Mouse (Mus musculus) pancreas, adult 10 weeks (tissue): Measurements from ENCODE around the gene Mllt11. TPM values are rescaled to one million over a fixed set of nuclear protein-coding genes. Genes with fewer than 3 reads are reported as not detected.

Experiments used
- polyA plus RNA-seq: library from polyadenylated mRNA; stranded (reverse); fragments of 350-450 nt; fragmentation: Illumina TruSeq; extraction: RNeasy Lipid Tissue Mini Kit (QIAGEN cat#74804); gene quantifications from one replicate; pipeline ENCODE4 v1.2.3, GENCODE M21; 2015; ENCODE audit warnings: low read depth, low replicate concordance; ENCODE audit not compliant: insufficient read depth

Gene Mllt11
- polyA plus RNA-seq = 5.8 TPM

GRCm38 (mm10) chr3:95231298-95232221 lies at the start of gene Mllt11:
Gene Mllt11 (minus strand): TSS chr3:95232171.

GRCm38 (mm10) chr3:95281216-95282126 lies 49.5 kb upstream of the Mllt11 start, which contains the start of the genes Mindy1 and Prune1:
Gene Mindy1 (plus strand): TSS chr3:95281345.
Gene Prune1 (minus strand): TSS chr3:95282076.

GRCm38 (mm10) chr3:95250783-95251424 lies 18.9 kb upstream of the Mllt11 start, which contains the start of gene Bnipl:
Gene Bnipl (minus strand): TSS chr3:95251193.

GRCm38 (mm10) chr3:95241498-95241897 lies 9.5 kb upstream of the Mllt11 start, which contains the start of gene Gm128:
Gene Gm128 (minus strand): TSS chr3:95241598.

GRCm38 (mm10) chr3:95228148-95228893 lies 3.6 kb downstream of the Mllt11 start, which contains the start of gene Cdc42se1:
Gene Cdc42se1 (plus strand): TSS chr3:95228732.

GRCm38 (mm10) chr3:95217255-95218134 lies 14.5 kb downstream of the Mllt11 start, which contains the start of gene Gabpb2:
Gene Gabpb2 (minus strand): TSS chr3:95217916.

Other genes starting within 250 kb of the Mllt11 start
- 7.0 TPM for gene Zfp687, start 216.7 kb downstream of the Mllt11 start, polyA plus RNA-seq
- gene Psmd4, start 189.6 kb downstream of the Mllt11 start, polyA plus RNA-seq = 40.1 TPM
- 4.5 TPM for gene Pip5k1a, start 125.2 kb downstream of the Mllt11 start, polyA plus RNA-seq
- 9.9 TPM for gene Vps72, start 121.1 kb downstream of the Mllt11 start, polyA plus RNA-seq
- not detected for gene Tmod4, start 107.7 kb downstream of the Mllt11 start, polyA plus RNA-seq
- 14.9 TPM for gene Scnm1, start 98.2 kb downstream of the Mllt11 start, polyA plus RNA-seq
- gene Lysmd1, start 98.1 kb downstream of the Mllt11 start, polyA plus RNA-seq = 1.8 TPM
- gene Tnfaip8l2, start 89.8 kb downstream of the Mllt11 start, polyA plus RNA-seq = 2.8 TPM
- 4.6 TPM for gene Sema6c, start 71.7 kb downstream of the Mllt11 start, polyA plus RNA-seq
- gene Gabpb2, start 14.3 kb downstream of the Mllt11 start, polyA plus RNA-seq = 5.2 TPM
- gene Cdc42se1, start 3.4 kb downstream of the Mllt11 start, polyA plus RNA-seq = 15.7 TPM
- gene Gm128, start 9.4 kb upstream of the Mllt11 start, polyA plus RNA-seq = not detected
- gene Bnipl, start 19.0 kb upstream of the Mllt11 start, polyA plus RNA-seq = not detected
- gene Mindy1, start 49.2 kb upstream of the Mllt11 start, polyA plus RNA-seq = 27.6 TPM
- 2.3 TPM for gene Prune1, start 49.9 kb upstream of the Mllt11 start, polyA plus RNA-seq
- gene Anxa9, start 75.0 kb upstream of the Mllt11 start, polyA plus RNA-seq = 2.8 TPM
- gene Cers2, start 82.6 kb upstream of the Mllt11 start, polyA plus RNA-seq = 33.2 TPM
- 10.3 TPM for gene Setdb1, start 125.0 kb upstream of the Mllt11 start, polyA plus RNA-seq
- gene 4930558C23Rik, start 170.7 kb upstream of the Mllt11 start, polyA plus RNA-seq = not detected
- gene Arnt, start 202.2 kb upstream of the Mllt11 start, polyA plus RNA-seq = 9.4 TPM